Mouse (Mus musculus) lung, embryonic 14.5 days (tissue): ENCODE measurements around the gene Celsr1. TPM values are rescaled to one million over a fixed set of nuclear protein-coding genes. Genes with fewer than 3 reads are reported as not detected.

Experiments
- ATAC-seq: fragments of 200-750 bp; cut with Nextera tagmentation; 2 replicates; pipeline ENCODE4 v1.8.0; 2017; ENCODE audit warnings: mild to moderate bottlenecking, moderate TSS enrichment, moderate library complexity; ENCODE audit not compliant: insufficient read depth
- DNase-seq: peaks from one replicate; pipeline ENCODE4 v3.0.0-alpha.2; 2015
- H3K27ac ChIP-seq: fragments of 300-500 bp; sonication (generic); 2 replicates; pipeline ENCODE4 v1.5.1; 2014; ENCODE audit warnings: low read depth, mild to moderate bottlenecking, moderate library complexity
- H3K27me3 ChIP-seq: fragments of 300-500 bp; sonication (generic); 2 replicates; pipeline ENCODE4 v1.6.1; 2014; ENCODE audit warnings: low read length, control low read depth; ENCODE audit not compliant: insufficient read depth
- H3K36me3 ChIP-seq: fragments of 300-500 bp; sonication (generic); 2 replicates; pipeline ENCODE4 v1.6.1; 2014; ENCODE audit warnings: control low read depth; ENCODE audit not compliant: insufficient read depth
- H3K4me1 ChIP-seq: fragments of 300-500 bp; sonication (generic); 2 replicates; pipeline ENCODE4 v1.6.1; 2014; ENCODE audit warnings: antibody characterized with exemption, control low read depth; ENCODE audit not compliant: insufficient read depth
- H3K4me2 ChIP-seq: fragments of 300-500 bp; sonication (generic); 2 replicates; pipeline ENCODE4 v1.6.1; 2014; ENCODE audit warnings: mild to moderate bottlenecking
- H3K4me3 ChIP-seq: fragments of 300-500 bp; sonication (generic); 2 replicates; pipeline ENCODE4 v1.5.1; 2014; ENCODE audit warnings: low read depth, low read length
- H3K9ac ChIP-seq: fragments of 300-500 bp; sonication (generic); 2 replicates; pipeline ENCODE4 v1.6.1; 2014
- H3K9me3 ChIP-seq: fragments of 300-500 bp; sonication (generic); 2 replicates; pipeline ENCODE4 v1.6.1; 2016; ENCODE audit warnings: low read depth, low read length, control low read depth
- CTCF ChIP-seq: IDR thresholded peaks from 2 replicates; pipeline ENCODE4 v1.5.1; 2016; ENCODE audit warnings: antibody characterized with exemption, low read depth
- WGBS: fragments of 180-500 bp; shearing (Covaris S2); extraction: QIAGEN DNeasy Blood & Tissue Kit; methylation state at CpG from one replicate; pipeline ENCODE4 v1.1.7; 2014; 5-methylcytosine and 5-hydroxymethylcytosine counted together
- polyA plus RNA-seq: library from polyadenylated mRNA; unstranded; fragments of >200 nt; fragmentation: Nextera tagmentation; extraction: Ambion mirVana; gene quantifications from 2 replicates; pipeline ENCODE4 v1.2.1, GENCODE M21; 2014

Gene Celsr1
- polyA plus RNA-seq, 1 experiment from 2014 or later: 9.9 TPM

- Histone ChIP-seq H3K27ac (peak overlapping the region; percentile 46; the same call in 1 of the 2 replicates), H3K4me1 (no peaks in the 10 kb centered on the region), H3K4me2 (no peak overlapping the region), H3K4me3 (no peak overlapping the region), H3K27me3 (no peaks in the 10 kb centered on the region), H3K36me3 (no peaks in the 10 kb centered on the region), H3K9me3 (no peaks in the 10 kb centered on the region), H3K9ac (no peak overlapping the region)
- no peak for TF ChIP-seq CTCF
- peak; percentile 24 for DNase-seq
- WGBS: 26% methylated on average over 10 of the region's 10 CpGs
- ATAC-seq: peak; percentile 65; the same call in 1 of the 2 replicates
These were observed 123.6 kb downstream of the Celsr1 start for GRCm38 (mm10) chr15:85909931-85910330.

- DNase-seq (no peak), ATAC-seq (0 out of 2 replicates have a peak, but pooled peaks have one; percentile 6)
- Histone ChIP-seq H3K4me2 (no peak overlapping the region), H3K36me3 (no peaks in the 10 kb centered on the region), H3K4me3 (no peak overlapping the region), H3K27me3 (no peaks in the 10 kb centered on the region), H3K9me3 (no peaks in the 10 kb centered on the region), H3K4me1 (no peaks in the 10 kb centered on the region), H3K27ac (no peak overlapping the region), H3K9ac (no peak overlapping the region)
- WGBS: 64% methylated on average over 3 of the region's 3 CpGs
- no peak for TF ChIP-seq CTCF
These were observed 124.1 kb downstream of the Celsr1 start for GRCm38 (mm10) chr15:85909492-85909829.

- no peak overlapping the region for H3K27ac ChIP-seq
- H3K27me3 ChIP-seq: no peaks in the 10 kb centered on the region
- DNase-seq (no peak), ATAC-seq (0 out of 2 replicates have a peak, but pooled peaks have one; percentile 15)
- H3K4me3 ChIP-seq: no peak overlapping the region
- no peaks in the 10 kb centered on the region for H3K4me1 ChIP-seq
- no peak overlapping the region for H3K4me2 ChIP-seq
- no peak for TF ChIP-seq CTCF
- H3K9ac ChIP-seq: no peak overlapping the region
- H3K36me3 ChIP-seq: no peaks in the 10 kb centered on the region
- H3K9me3 ChIP-seq: no peaks in the 10 kb centered on the region
- WGBS: 72% methylated on average over 7 of the region's 7 CpGs
These were observed 124.7 kb downstream of the Celsr1 start for GRCm38 (mm10) chr15:85908660-85909491.

- 54% methylated on average over 8 of the region's 8 CpGs for WGBS
- H3K4me3 ChIP-seq: no peak overlapping the region
- DNase-seq (no peak), ATAC-seq (no peak)
- TF ChIP-seq CTCF: peak; percentile 70
- no peaks in the 10 kb centered on the region for H3K9me3 ChIP-seq
- no peak overlapping the region for H3K9ac ChIP-seq
- H3K27ac ChIP-seq: no peak overlapping the region
- no peaks in the 10 kb centered on the region for H3K27me3 ChIP-seq
- H3K4me2 ChIP-seq: no peak overlapping the region
- peaks cover 29% of the 10 kb centered on the region for H3K36me3 ChIP-seq
- H3K4me1 ChIP-seq: no peaks in the 10 kb centered on the region
These were observed 129.8 kb downstream of the Celsr1 start for GRCm38 (mm10) chr15:85903826-85904225.

- DNase-seq (no peak), ATAC-seq (no peak)
- 70% methylated on average over 10 of the region's 10 CpGs for WGBS
- H3K36me3 ChIP-seq: peaks cover 42% of the 10 kb centered on the region
- H3K4me1 ChIP-seq: no peaks in the 10 kb centered on the region
- no peak for TF ChIP-seq CTCF
- H3K4me3 ChIP-seq: no peak overlapping the region
- H3K27me3 ChIP-seq: no peaks in the 10 kb centered on the region
- H3K27ac ChIP-seq: no peak overlapping the region
- H3K9ac ChIP-seq: no peak overlapping the region
- H3K4me2 ChIP-seq: no peak overlapping the region
- no peaks in the 10 kb centered on the region for H3K9me3 ChIP-seq
These were observed 131.1 kb downstream of the Celsr1 start for GRCm38 (mm10) chr15:85902505-85902904.

- H3K9ac ChIP-seq: no peak overlapping the region
- DNase-seq (no peak), ATAC-seq (no peak)
- no peak overlapping the region for H3K4me2 ChIP-seq
- H3K36me3 ChIP-seq: peaks cover 56% of the 10 kb centered on the region
- H3K4me1 ChIP-seq: no peaks in the 10 kb centered on the region
- no peaks in the 10 kb centered on the region for H3K9me3 ChIP-seq
- TF ChIP-seq CTCF: no peak
- no peak overlapping the region for H3K27ac ChIP-seq
- no peak overlapping the region for H3K4me3 ChIP-seq
- 73% methylated on average over 12 of the region's 12 CpGs for WGBS
- no peaks in the 10 kb centered on the region for H3K27me3 ChIP-seq
These were observed 132.8 kb downstream of the Celsr1 start for GRCm38 (mm10) chr15:85900801-85901200.

- Histone ChIP-seq H3K9me3 (no peaks in the 10 kb centered on the region), H3K9ac (no peak overlapping the region), H3K27ac (no peak overlapping the region), H3K4me3 (no peak overlapping the region), H3K4me1 (no peaks in the 10 kb centered on the region), H3K27me3 (no peaks in the 10 kb centered on the region), H3K4me2 (no peak overlapping the region), H3K36me3 (peaks cover 61% of the 10 kb centered on the region)
- ATAC-seq (no peak), DNase-seq (no peak)
- TF ChIP-seq CTCF: no peak
- WGBS: 78% methylated on average over 8 of the region's 8 CpGs
These were observed 133.3 kb downstream of the Celsr1 start for GRCm38 (mm10) chr15:85900318-85900717.
